ENCODE assay signal across 12 mouse cellular contexts in the genomic region with DNA sequence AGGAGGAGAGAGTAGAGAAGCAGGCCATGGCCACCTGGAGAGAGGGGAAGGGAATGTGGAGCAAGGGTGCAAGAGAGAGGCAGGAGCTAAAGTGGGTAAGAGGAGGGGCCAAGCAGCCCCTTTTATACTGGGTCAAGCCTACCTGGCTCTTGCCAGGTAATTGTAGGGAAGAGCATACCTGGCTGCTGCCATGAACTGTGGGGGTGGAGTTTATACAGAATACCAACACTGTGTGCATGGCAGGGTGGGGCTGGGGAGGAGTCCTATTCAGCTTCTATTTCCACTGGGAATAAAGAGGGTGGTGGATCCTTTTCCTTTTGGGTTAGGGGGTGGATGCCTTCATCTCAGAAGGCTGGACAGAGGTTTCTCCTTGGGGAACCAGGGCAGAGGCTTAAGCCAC. TPM values are rescaled to one million over a fixed set of nuclear protein-coding genes. Genes with fewer than 3 reads are reported as not detected.
DNase-seq lines count a peak whose midpoint lies in the region; ATAC-seq and TF ChIP-seq lines count a peak whose summit lies in the region.
"Had no signal": no experiment of that assay in that cellular context is flagged by ENCODE, and none has a peak within 500 bp of the region (broad histone marks: within the 10 kb centered on the region; RNA-seq: fewer than 3 reads in every experiment).

No protein-coding gene starts in this region.

- no peaks in the 10 kb centered on the region for H3K36me3 ChIP-seq in forebrain, embryonic 15.5 days
- H3K36me3 ChIP-seq in forebrain, embryonic 11.5 days (ENCODE audit: control insufficient read depth, insufficient read depth, low read length): no peaks in the 10 kb centered on the region
- no peaks in the 10 kb centered on the region for H3K36me3 ChIP-seq in lung, postnatal 0 days (ENCODE audit: insufficient read depth, low read length)
- no peaks in the 10 kb centered on the region for H3K36me3 ChIP-seq in liver, embryonic 12.5 days
- no peaks in the 10 kb centered on the region for H3K36me3 ChIP-seq in stomach, embryonic 16.5 days (ENCODE audit: control insufficient read depth, insufficient read depth, low read length)

- H3K9me3 ChIP-seq in forebrain, embryonic 15.5 days: no peaks in the 10 kb centered on the region
- H3K9me3 ChIP-seq in forebrain, embryonic 11.5 days (ENCODE audit: control insufficient read depth, low read length): no peaks in the 10 kb centered on the region
- H3K9me3 ChIP-seq in lung, postnatal 0 days (ENCODE audit: low read length): no peaks in the 10 kb centered on the region
- no peaks in the 10 kb centered on the region for H3K9me3 ChIP-seq in liver, embryonic 12.5 days (replicated peaks)
- no peaks in the 10 kb centered on the region for H3K9me3 ChIP-seq in stomach, embryonic 16.5 days (replicated peaks; ENCODE audit: control insufficient read depth, low read length)

- TF ChIP-seq EP300 in lung, postnatal 0 days (IDR thresholded peaks at IDR 0.05): no peak

- peaks cover 18% of the 10 kb centered on the region for H3K4me1 ChIP-seq in forebrain, embryonic 15.5 days
- H3K4me1 ChIP-seq in forebrain, embryonic 11.5 days (replicated peaks; ENCODE audit: control insufficient read depth, insufficient read depth, low read length): peaks cover 6% of the 10 kb centered on the region; the same call in 1 of the 2 replicates
- peaks cover 7% of the 10 kb centered on the region; the same call in 1 of the 2 replicates for H3K4me1 ChIP-seq in lung, postnatal 0 days (ENCODE audit: insufficient read depth, low read depth, low read length)
- H3K4me1 ChIP-seq in liver, embryonic 12.5 days: peaks cover 38% of the 10 kb centered on the region
- H3K4me1 ChIP-seq in stomach, embryonic 16.5 days (ENCODE audit: control insufficient read depth, insufficient read depth, low read length): peaks cover 43% of the 10 kb centered on the region

- no peaks in the 10 kb centered on the region for H3K27me3 ChIP-seq in forebrain, embryonic 15.5 days
- no peaks in the 10 kb centered on the region for H3K27me3 ChIP-seq in forebrain, embryonic 11.5 days (ENCODE audit: control insufficient read depth, insufficient read depth, low read length)
- no peaks in the 10 kb centered on the region for H3K27me3 ChIP-seq in lung, postnatal 0 days (replicated peaks; ENCODE audit: insufficient read depth, low read length)
- no peaks in the 10 kb centered on the region for H3K27me3 ChIP-seq in liver, embryonic 12.5 days (replicated peaks)
- no peaks in the 10 kb centered on the region for H3K27me3 ChIP-seq in stomach, embryonic 16.5 days (ENCODE audit: control insufficient read depth, insufficient read depth, low read length)

- no peak overlapping the region for H3K4me2 ChIP-seq in forebrain, embryonic 15.5 days (replicated peaks)
- no peak overlapping the region for H3K4me2 ChIP-seq in forebrain, embryonic 11.5 days (ENCODE audit: low read depth, low read length, severe bottlenecking)
- H3K4me2 ChIP-seq in lung, postnatal 0 days (replicated peaks; ENCODE audit: low read depth, low read length): peak overlapping the region; percentile 52; the same call in 1 of the 2 replicates
- peak overlapping the region; percentile 70 for H3K4me2 ChIP-seq in liver, embryonic 12.5 days
- H3K4me2 ChIP-seq in stomach, embryonic 16.5 days (ENCODE audit: low read depth, low read length): peak overlapping the region; percentile 58; the same call in 1 of the 2 replicates

- no peak overlapping the region for H3K9ac ChIP-seq in forebrain, embryonic 15.5 days (replicated peaks)
- H3K9ac ChIP-seq in forebrain, embryonic 11.5 days (ENCODE audit: low read length): no peak overlapping the region
- H3K9ac ChIP-seq in lung, postnatal 0 days (replicated peaks; ENCODE audit: low read depth): no peak overlapping the region
- H3K9ac ChIP-seq in liver, embryonic 12.5 days: peak overlapping the region; percentile 40; the same call in 1 of the 2 replicates
- H3K9ac ChIP-seq in stomach, embryonic 16.5 days (ENCODE audit: low read length): peak overlapping the region; percentile 67; the same call in 1 of the 2 replicates

- ATAC-seq in forebrain, embryonic 15.5 days (replicated peaks): 0 out of 2 replicates have a peak, but pooled peaks have one; percentile 11
- ATAC-seq in forebrain, embryonic 11.5 days (replicated peaks; ENCODE audit: low FRiP score): no peak
- ATAC-seq in lung, postnatal 0 days: peak; percentile 44
- ATAC-seq in liver, embryonic 12.5 days: peak; percentile 14; the same call in 1 of the 2 replicates
- ATAC-seq in stomach, embryonic 16.5 days (ENCODE audit: insufficient read depth, low FRiP score): peak; percentile 34; the same call in 1 of the 2 replicates
- ATAC-seq: inflammation-experienced regulatory T-cells, adult 6 months had no signal

- TF ChIP-seq CTCF in lung, postnatal 0 days (IDR thresholded peaks at IDR 0.05): no peak

- no peak overlapping the region for H3K4me3 ChIP-seq in forebrain, embryonic 15.5 days
- H3K4me3 ChIP-seq in forebrain, embryonic 11.5 days (ENCODE audit: low read depth, low read length): no peak overlapping the region
- no peak overlapping the region for H3K4me3 ChIP-seq in lung, postnatal 0 days (ENCODE audit: low read depth, low read length)
- no peak overlapping the region for H3K4me3 ChIP-seq in liver, embryonic 12.5 days
- H3K4me3 ChIP-seq in stomach, embryonic 16.5 days (replicated peaks; ENCODE audit: low read length): no peak overlapping the region

- H3K27ac ChIP-seq in forebrain, embryonic 15.5 days (replicated peaks): no peak overlapping the region
- no peak overlapping the region for H3K27ac ChIP-seq in forebrain, embryonic 11.5 days (ENCODE audit: low read depth, low read length)
- H3K27ac ChIP-seq in lung, postnatal 0 days (ENCODE audit: low read length): peak overlapping the region; percentile 66; the same call in 1 of the 2 replicates
- H3K27ac ChIP-seq in liver, embryonic 12.5 days: no peak overlapping the region
- peak overlapping the region; percentile 93 for H3K27ac ChIP-seq in stomach, embryonic 16.5 days (ENCODE audit: low read length)

- DNase-seq in forebrain, embryonic 11.5 days (ENCODE audit: low spot score): no peak
- DNase-seq in lung, postnatal 0 days (ENCODE audit: low spot score): peak; percentile 39
- DNase-seq in lung, adult 18-20 months: no peak
- DNase-seq in embryo, embryonic 9.5 days (ENCODE audit: extremely low spot score): no peak
- DNase-seq in left cerebral cortex, adult 9 months (ENCODE audit: low spot score in 2 of 2): no peak
- DNase-seq: heart, adult 11 months; heart, postnatal 4 days; spleen, adult 18-20 months had no signal

RNA-seq across cellular contexts. Expression of a gene that starts 41.1 kb away (rescaled TPM):
- polyA plus RNA-seq in forebrain, embryonic 15.5 days (2015; fragmentation: Nextera tagmentation; extraction: Ambion mirVana): 125 and 138 TPM in 2 replicates
- polyA plus RNA-seq in forebrain, embryonic 11.5 days (2014; fragmentation: Nextera tagmentation; extraction: Ambion mirVana): 29.3 and 33.3 TPM in 2 replicates
- polyA plus RNA-seq in lung, postnatal 0 days (2015; fragmentation: Nextera tagmentation; extraction: Ambion mirVana): 4.1 and 5.1 TPM in 2 replicates
- polyA plus RNA-seq in liver, embryonic 12.5 days (2016; fragmentation: Nextera tagmentation; extraction: Ambion mirVana): 2.2 and 2.9 TPM in 2 replicates
- polyA plus RNA-seq in stomach, embryonic 16.5 days (2015; fragmentation: Nextera tagmentation; extraction: Ambion mirVana): 7.8 and 8.8 TPM in 2 replicates

Comparison
In these comparisons a context has a peak if more than half of its experiments do, and no peak if none do; other contexts are left out.
1. H3K27ac ChIP-seq: peak in lung, postnatal 0 days (single experiment) and stomach, embryonic 16.5 days (single experiment); none in forebrain, embryonic 15.5 days (single experiment), forebrain, embryonic 11.5 days (single experiment) and liver, embryonic 12.5 days (single experiment).
2. H3K4me2 ChIP-seq: peak in lung, postnatal 0 days (single experiment), liver, embryonic 12.5 days (single experiment) and stomach, embryonic 16.5 days (single experiment); none in forebrain, embryonic 15.5 days (single experiment) and forebrain, embryonic 11.5 days (single experiment).
3. H3K9ac ChIP-seq: peak in liver, embryonic 12.5 days (single experiment) and stomach, embryonic 16.5 days (single experiment); none in forebrain, embryonic 15.5 days (single experiment), forebrain, embryonic 11.5 days (single experiment) and lung, postnatal 0 days (single experiment).